Mouse (Mus musculus) small intestine, adult 2 months (tissue): ENCODE data around the gene Rcan1.
A peak's percentile ranks its signal among the peaks of the same experiment; 100 is the strongest.

Experiments
- CTCF ChIP-seq: fragments of 200-500 bp; IDR thresholded peaks from 2 replicates; pipeline ENCODE4 v1.5.1; 2012; ENCODE audit warnings: low read depth, mild to moderate bottlenecking, control low read depth, inconsistent platforms, low read length, moderate library complexity, mixed read lengths; ENCODE audit not compliant: insufficient replicate concordance, insufficient read length; ENCODE audit errors: extremely low read depth
- POLR2A ChIP-seq: fragments of 200-500 bp; IDR thresholded peaks from 2 replicates; pipeline ENCODE4 v1.6.1; 2012; ENCODE audit warnings: low read depth, mild to moderate bottlenecking, control low read depth, inconsistent platforms, low read length, moderate library complexity

- peak; percentile 74 for TF ChIP-seq POLR2A
- TF ChIP-seq CTCF: no peak
These were observed 70.9 kb downstream of the Rcan1 start for GRCm38 (mm10) chr16:92399490-92400458.
